Mouse (Mus musculus) erythroblast, embryonic 14.5 days (primary cell): ENCODE measurements at regions not wholly inside any gene's neighbourhood (a gene's known extent, or its start where the extent isn't known, plus 50 kb on each side); places are given as distances from the start of the nearest gene placed in this dataset.

Experiments used
- GATA1 ChIP-seq: IDR thresholded peaks from 2 replicates; pipeline ENCODE4 v1.6.1; 2012; ENCODE audit warnings: low read length, inconsistent platforms, mixed read lengths
- TAL1 ChIP-seq: IDR thresholded peaks from 3 replicates; pipeline ENCODE4 v1.6.1; 2012; ENCODE audit warnings: low read length, inconsistent platforms, mixed read lengths

GRCm38 (mm10) chr14:46606037-46606436 lies 154.3 kb upstream of the Cdkn3 start:
- TF ChIP-seq GATA1: no peak
- TF ChIP-seq TAL1: no peak
